Mouse (Mus musculus) megakaryocyte, embryonic 14.5 days (primary cell): ENCODE measurements at regions not wholly inside any gene's neighbourhood (a gene's known extent, or its start where the extent isn't known, plus 50 kb on each side); places are given as distances from the start of the nearest gene placed in this dataset.

ENCODE experiments used
- FLI1 ChIP-seq: IDR thresholded peaks from 2 replicates; pipeline ENCODE4 v1.6.1; 2012; ENCODE audit warnings: low read length, inconsistent platforms, mixed read lengths
- GATA1 ChIP-seq: IDR thresholded peaks from 3 replicates; pipeline ENCODE4 v1.6.1; 2012; ENCODE audit warnings: mixed read lengths, low read length, inconsistent platforms, borderline replicate concordance

DNA sequence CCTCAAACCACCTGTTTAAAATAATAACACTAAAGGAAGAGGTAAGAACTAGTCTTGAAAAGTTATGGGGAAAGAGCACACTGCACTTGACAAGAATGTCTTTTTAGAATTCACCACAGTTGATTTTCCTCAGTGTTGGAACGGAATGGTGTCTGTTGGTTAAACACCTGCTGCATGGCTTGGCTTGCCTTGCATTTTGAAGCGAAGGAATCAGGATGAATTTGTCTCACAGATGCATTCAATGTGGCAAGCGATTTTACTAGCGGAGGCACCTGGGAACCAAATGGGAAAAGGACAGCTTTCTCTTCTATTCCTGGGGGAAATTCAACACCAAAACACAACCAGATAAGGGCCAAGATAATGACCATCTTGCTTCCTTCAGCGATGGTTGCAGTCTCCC is 52.9 kb upstream of the Tbl1xr1 start:
- TF ChIP-seq FLI1: no peak
- TF ChIP-seq GATA1: no peak
